Mouse (Mus musculus) spleen, adult 10 weeks (tissue): Measurements from ENCODE around the gene Slc11a1. TPM values are rescaled to one million over a fixed set of nuclear protein-coding genes. Genes with fewer than 3 reads are reported as not detected.

Experiments used
- polyA plus RNA-seq: library from polyadenylated mRNA; stranded (reverse); fragments of 350-450 nt; fragmentation: Illumina TruSeq; extraction: RNeasy Lipid Tissue Mini Kit (QIAGEN cat#74804); gene quantifications from one replicate; pipeline ENCODE4 v1.2.3, GENCODE M21; 2015; ENCODE audit warnings: low replicate concordance; ENCODE audit not compliant: insufficient read depth

Gene Slc11a1
- polyA plus RNA-seq: 46.5 TPM

GRCm38 (mm10) chr1:74374980-74375379 is at the start of gene Slc11a1:
Gene Slc11a1, plus strand, starts transcription at chr1:74375195.

GRCm38 (mm10) chr1:74361812-74362211 is 13.2 kb upstream of the Slc11a1 start, which contains the start of gene Catip:
Gene Catip, plus strand, starts transcription at chr1:74362108.

GRCm38 (mm10) chr1:74390924-74391748 is 16.1 kb downstream of the Slc11a1 start, which contains the start of gene Ctdsp1:
Gene Ctdsp1, plus strand, starts transcription at chr1:74391509.

DNA sequence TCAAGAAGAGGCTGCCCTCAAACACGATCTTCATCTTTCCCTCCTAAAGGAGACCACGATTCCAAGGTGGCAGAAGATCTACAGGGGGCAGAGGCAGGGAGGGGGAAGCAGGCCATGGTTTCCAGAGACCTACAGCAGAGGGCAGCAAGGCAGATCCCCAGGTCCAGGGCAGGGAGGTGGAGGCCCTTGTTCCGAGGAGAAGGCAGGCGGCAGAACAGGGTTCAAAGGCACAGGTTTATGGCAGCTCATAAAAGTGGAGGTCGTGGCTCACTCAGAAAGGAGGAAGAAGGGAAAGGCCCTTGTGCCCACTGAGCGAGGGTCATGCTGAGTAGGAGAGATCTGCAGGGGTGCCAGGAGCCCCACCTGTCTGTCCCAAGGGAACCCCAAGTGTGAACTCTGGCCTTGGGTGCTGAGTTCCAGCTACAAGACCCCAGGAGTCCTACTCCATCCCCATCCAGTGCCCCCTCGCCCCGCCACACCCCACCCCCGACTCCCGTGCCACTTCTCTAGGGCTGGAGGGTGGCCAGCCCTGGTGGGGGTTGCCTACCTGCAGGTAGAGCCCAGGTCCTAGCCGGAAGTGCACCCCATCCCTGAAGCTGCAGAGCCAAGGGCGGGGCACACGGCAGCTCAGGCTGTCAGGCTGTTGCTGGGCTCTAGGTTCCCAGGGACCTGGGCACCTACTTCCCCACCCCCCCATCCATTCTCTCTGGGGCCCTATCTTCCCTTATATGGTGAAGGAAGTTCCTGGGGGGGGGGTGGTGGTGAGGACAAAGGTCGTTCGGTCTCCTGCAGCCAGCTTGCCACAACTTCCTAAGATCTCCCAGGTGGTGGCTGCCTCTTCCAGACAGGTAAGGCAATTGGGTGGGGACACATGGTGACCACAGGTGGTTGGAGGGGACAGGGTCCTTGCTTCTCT is 33.9 kb downstream of the Slc11a1 start, which contains the start of gene Vil1:
Vil1 (plus strand) TSS at position 788 of the 916 bp plus-strand sequence.

Other genes starting within 250 kb of the Slc11a1 start
- gene Rufy4, start 249.7 kb upstream of the Slc11a1 start, polyA plus RNA-seq: 1.6 TPM
- gene Cxcr2, start 221.2 kb upstream of the Slc11a1 start, polyA plus RNA-seq: 29.0 TPM
- 0.29 TPM for gene Cxcr1, start 180.6 kb upstream of the Slc11a1 start, polyA plus RNA-seq
- 706 TPM for gene Arpc2, start 139.1 kb upstream of the Slc11a1 start, polyA plus RNA-seq
- gene Gpbar1, start 96.6 kb upstream of the Slc11a1 start, polyA plus RNA-seq: not detected
- gene Aamp, start 90.5 kb upstream of the Slc11a1 start, polyA plus RNA-seq: 42.9 TPM
- gene Pnkd, start 90.3 kb upstream of the Slc11a1 start, polyA plus RNA-seq: 18.4 TPM
- 21.1 TPM for gene Tmbim1, start 69.6 kb upstream of the Slc11a1 start, polyA plus RNA-seq
- gene Catip, start 13.1 kb upstream of the Slc11a1 start, polyA plus RNA-seq: 0.64 TPM
- gene Ctdsp1, start 16.3 kb downstream of the Slc11a1 start, polyA plus RNA-seq: 54.0 TPM
- not detected for gene Vil1, start 34.2 kb downstream of the Slc11a1 start, polyA plus RNA-seq
- gene Cnot9, start 130.9 kb downstream of the Slc11a1 start, polyA plus RNA-seq: 35.8 TPM
- not detected for gene Plcd4, start 167.7 kb downstream of the Slc11a1 start, polyA plus RNA-seq
- 19.9 TPM for gene Usp37, start 169.1 kb downstream of the Slc11a1 start, polyA plus RNA-seq
- gene Zfp142, start 213.1 kb downstream of the Slc11a1 start, polyA plus RNA-seq: 13.7 TPM
- 16.0 TPM for gene Bcs1l, start 213.1 kb downstream of the Slc11a1 start, polyA plus RNA-seq
- gene Rnf25, start 226.2 kb downstream of the Slc11a1 start, polyA plus RNA-seq: 44.9 TPM
- gene Stk36, start 226.2 kb downstream of the Slc11a1 start, polyA plus RNA-seq: 0.29 TPM